Mouse (Mus musculus): ENCODE results near the gene Prss58.

Prss58 gene

GRCm38 (mm10) chr6:40900287-40900686, at the start of gene Prss58:
Gene Prss58, minus strand, starts transcription at chr6:40900387.
- DNase-seq, result no peak

- no peak for DNase-seq
Observed at GRCm38 (mm10) chr6:40940457-40940856, 40.3 kb upstream of the Prss58 start, which contains the start of gene 1700074P13Rik. Gene 1700074P13Rik, minus strand, starts transcription at chr6:40940557.

- DNase-seq, result no peak
Observed at GRCm38 (mm10) chr6:40919954-40920353, 19.8 kb upstream of the Prss58 start.

- DNase-seq, result no peak
Observed at GRCm38 (mm10) chr6:40894716-40895115, 5.5 kb downstream of the Prss58 start.

- no peak for DNase-seq
Observed at GRCm38 (mm10) chr6:40893577-40893976, 6.6 kb downstream of the Prss58 start.

GRCm38 (mm10) chr6:40891754-40892153, 8.4 kb downstream of the Prss58 start:
- no peak for DNase-seq

GRCm38 (mm10) chr6:40890973-40891372, 9.2 kb downstream of the Prss58 start:
- DNase-seq, result no peak

- DNase-seq, result no peak
Observed at GRCm38 (mm10) chr6:40887394-40887793, 12.8 kb downstream of the Prss58 start, which contains the start of gene Moxd2. Gene Moxd2, minus strand, starts transcription at chr6:40887494.

GRCm38 (mm10) chr6:40845283-40845682, 54.9 kb downstream of the Prss58 start:
- no peak for DNase-seq
